Mouse (Mus musculus): ENCODE measurements around the gene Pdzd4.

GRCm38 (mm10) chrX:73867852-73868251, 43.1 kb upstream of the Pdzd4 start:
- TF ChIP-seq POLR2A (IDR thresholded peaks at IDR 0.05; ENCODE audit: extremely low read depth, insufficient read depth, low read length) (no peak), CTCF (IDR thresholded peaks at IDR 0.05; ENCODE audit: low read depth, low read length) (no peak)

Data from liver, adult 2 months (tissue).